Mouse (Mus musculus): ENCODE measurements around the gene Slmap.
"Not testable (repeated sequence)": the region's sequence is repeated elsewhere in the genome, so short reads cannot be mapped to it uniquely, and the experiment has no call there.

Gene Slmap

DNA sequence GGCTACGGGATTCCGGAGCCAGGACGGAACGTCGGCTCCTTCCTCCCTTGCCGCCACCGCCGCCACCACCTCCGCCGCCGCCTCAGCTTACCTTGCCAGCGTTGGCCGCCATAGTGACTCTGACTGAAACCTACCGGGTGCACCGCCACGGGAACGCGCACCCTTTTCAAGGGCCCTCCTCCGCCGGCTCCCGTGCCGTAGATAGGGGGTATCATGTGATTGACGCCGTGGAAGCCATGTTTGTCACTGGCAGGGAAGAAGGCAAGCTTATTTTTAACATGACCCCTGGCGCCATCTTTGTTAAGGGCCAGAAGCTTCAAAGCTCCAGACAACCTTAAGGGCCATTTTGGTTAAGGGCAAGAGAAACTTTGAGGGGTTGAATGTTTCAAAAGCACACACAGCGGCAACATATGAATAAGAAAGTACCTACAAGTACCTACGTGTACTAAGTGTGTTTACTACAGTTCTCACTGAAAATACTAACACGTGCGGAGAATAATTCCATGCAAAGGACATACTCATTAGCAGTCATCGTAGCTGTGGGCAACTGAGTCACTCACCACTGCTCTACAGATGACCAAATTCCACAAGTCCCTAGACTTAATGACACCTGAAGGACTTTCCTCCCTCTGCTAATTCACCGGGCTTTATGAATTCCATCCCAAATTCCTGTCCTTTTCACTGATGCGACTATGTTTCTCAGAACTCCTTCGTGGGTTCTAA, at the start of gene Slmap:
Gene Slmap, minus strand, starts transcription at position 175 of the 723 bp plus-strand sequence.
- peak; percentile 100 for DNase-seq (ENCODE audit: low read depth)

DNA sequence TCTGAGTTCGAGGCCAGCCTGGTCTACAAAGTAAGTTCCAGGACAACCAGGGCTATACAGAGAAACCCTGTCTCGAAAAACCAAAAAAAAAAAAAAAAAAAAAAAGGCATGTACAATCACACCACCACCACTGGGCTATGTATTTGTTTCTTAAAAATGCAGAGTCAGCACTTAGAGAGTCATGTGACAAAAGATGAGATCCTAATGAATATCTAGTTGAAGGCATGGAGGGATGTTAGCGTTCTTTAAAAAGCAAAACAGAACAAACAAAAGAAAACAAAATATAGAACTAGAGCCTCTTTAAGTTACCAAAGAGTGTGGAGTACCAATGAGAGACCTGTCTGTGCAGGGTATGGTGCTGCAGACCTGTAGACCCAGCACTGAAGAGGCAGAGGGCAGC, 48.9 kb upstream of the Slmap start:
- no peak for DNase-seq (ENCODE audit: low read depth)

GRCm38 (mm10) chr14:26579346-26580343, 44.9 kb upstream of the Slmap start:
- DNase-seq (ENCODE audit: low read depth) = peak; percentile 89

DNA sequence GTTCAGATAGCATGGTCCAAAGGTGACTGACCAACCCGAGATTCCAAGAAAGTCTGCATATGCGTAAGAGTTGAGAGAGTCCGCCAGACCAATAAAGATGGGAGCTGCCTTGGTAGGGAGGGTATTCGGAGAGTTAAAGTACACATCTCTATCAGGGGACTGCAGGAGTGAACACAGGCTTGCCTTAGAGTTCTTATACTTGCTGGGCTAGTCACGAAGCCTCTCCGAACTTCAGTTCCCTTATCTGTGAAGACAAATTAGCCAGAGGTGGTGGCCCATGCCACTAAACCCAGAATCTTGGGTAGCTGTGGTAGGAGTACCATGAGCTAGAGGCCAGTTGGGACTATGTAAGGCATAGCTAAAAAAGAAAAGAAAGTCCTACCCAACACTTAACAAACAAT, 44.1 kb upstream of the Slmap start:
- no peak for DNase-seq (ENCODE audit: low read depth)

GRCm38 (mm10) chr14:26576255-26576780, 41.6 kb upstream of the Slmap start:
- DNase-seq (ENCODE audit: low read depth) = no peak

DNA sequence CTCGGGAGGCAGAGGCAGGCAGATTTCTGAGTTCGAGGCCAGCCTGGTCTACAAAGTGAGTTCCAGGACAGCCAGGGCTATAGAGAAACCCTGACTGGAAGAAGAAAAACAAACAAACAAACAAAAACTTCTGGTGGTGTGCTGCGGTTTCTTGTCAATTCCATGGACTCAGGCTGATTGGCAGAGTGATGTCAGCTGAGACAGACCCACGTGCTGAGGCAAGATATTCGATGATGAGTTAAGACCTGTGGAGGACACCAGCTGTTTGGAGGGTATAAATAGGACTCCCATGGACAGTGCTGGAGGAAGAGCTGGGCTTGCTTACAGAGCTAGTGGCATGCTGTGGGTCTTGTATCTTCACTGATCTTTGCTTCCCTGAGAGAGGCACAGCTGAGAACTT, 38.8 kb upstream of the Slmap start, which contains the start of gene Dennd6a:
Gene Dennd6a, plus strand, starts transcription at position 301 of the 400 bp plus-strand sequence.
- not testable (repeated sequence) for DNase-seq (ENCODE audit: low read depth)

DNA sequence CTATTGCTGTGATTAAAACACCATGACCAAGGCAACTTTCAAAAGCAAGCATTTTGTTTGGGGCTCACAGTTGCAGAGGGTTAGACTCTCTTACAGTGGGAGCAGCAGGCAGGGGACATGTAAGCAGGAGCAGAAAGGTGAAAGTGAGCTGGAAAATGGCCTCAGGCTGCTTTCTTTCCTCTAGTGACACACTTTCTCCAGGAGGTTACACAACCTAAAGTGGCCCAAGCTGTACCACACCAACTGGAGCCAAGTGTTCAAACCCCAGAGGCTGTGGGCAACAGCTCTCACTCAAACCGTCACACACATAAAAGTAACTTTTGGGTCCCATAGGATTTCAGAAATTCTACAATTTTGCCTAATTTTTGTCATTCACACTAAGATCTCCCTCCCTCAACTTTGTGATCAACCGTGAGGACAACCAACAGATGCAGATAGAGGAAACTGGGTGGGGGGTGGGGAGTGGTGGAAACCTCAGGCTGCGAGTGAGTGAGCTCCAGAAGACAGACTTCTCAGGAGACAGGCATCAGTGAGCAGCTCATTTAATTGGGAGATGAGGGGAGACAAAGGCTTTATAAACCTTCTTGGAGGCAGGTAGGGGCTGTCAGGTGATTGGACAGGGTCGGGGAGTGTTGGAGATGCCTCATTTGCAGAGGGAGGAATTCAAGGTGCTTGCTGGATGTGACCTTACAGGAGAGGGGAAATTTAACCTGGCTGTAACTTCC, 37.4 kb upstream of the Slmap start:
- no peak for DNase-seq (ENCODE audit: low read depth)

GRCm38 (mm10) chr14:26569880-26570279, 35.1 kb upstream of the Slmap start:
- DNase-seq (ENCODE audit: low read depth) = no peak

GRCm38 (mm10) chr14:26562247-26562646, 27.5 kb upstream of the Slmap start:
- DNase-seq (ENCODE audit: low read depth) = no peak

DNA sequence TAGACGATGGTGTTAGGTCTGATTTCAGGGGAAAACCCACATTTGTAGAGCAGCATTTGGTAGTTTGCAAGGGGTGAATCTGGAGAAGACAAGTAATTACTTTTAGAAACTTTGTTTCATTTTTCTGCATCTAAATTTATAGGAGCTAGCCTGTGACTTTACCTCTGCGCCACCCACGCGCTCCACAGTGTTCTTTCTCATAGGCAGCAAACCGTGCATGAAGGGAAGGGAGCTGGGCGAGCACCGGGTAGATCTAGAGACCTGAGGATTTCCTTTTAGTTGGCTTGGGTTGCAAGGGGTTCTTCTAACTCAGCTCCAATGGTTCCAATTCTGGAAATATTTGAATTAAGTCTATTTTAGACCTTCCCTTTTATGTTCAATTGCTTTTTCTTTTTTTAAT, 23.8 kb upstream of the Slmap start:
- no peak for DNase-seq (ENCODE audit: low read depth)

DNA sequence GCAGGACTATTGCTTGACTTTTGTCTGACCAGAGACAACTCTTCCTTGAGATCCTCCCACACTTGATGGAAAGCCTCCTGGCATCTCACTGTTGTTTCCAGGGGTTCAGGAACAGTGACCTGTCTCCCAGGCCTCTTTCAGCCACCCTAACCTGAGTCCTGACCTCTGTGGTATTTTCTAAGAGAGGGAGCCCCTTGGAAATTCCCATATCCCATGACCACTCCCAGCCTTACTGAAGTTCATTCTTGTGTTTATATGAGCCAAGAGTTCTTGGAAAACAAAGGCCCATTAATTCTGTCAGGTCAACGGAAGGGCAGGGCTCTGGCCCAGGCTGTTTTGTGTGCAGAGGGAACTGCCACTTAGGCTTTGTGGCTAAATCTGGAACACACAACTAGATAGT, 22.9 kb upstream of the Slmap start:
- no peak for DNase-seq (ENCODE audit: low read depth)

DNA sequence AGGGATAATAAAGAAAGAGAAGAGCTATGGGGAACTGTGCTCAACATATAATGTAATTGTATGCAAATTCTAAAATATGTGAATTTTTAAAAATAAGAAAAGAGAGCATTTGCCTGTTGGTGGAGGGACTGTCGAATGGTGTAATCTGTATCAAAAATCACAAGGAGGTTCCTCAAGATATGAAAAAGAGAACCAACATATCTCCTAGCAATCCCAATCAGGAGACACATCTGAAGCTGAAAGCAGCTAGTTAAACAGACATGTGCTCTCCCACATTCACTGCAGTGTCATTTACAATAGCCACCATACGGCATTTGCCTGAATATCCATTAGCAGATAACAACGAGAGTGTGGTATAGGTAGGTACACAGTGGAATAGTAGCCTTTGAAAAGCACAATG, 18.1 kb upstream of the Slmap start:
- no peak for DNase-seq (ENCODE audit: low read depth)

DNA sequence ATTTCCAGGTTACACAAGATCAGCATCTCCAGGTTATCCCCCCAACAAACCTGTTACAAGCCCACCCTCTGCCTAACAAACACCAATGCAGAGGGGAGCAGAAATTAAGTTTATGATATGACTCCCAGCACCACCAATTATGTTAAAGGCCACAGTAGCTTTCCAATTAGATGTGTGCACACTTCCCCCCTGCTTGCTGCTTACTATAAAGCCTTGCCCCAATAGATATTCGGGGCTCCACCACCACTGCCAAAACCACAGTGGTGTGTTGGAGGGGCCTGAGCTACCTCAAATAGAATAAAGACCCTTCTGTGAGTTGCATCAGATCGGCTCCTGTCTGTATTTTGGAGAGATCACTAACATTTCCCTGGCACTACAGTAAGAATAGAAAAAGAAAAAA, 17.7 kb upstream of the Slmap start:
- no peak for DNase-seq (ENCODE audit: low read depth)

GRCm38 (mm10) chr14:26550712-26551111, 16.0 kb upstream of the Slmap start:
- no peak for DNase-seq (ENCODE audit: low read depth)

- no peak for DNase-seq (ENCODE audit: low read depth)
Measured at GRCm38 (mm10) chr14:26547516-26548488, 13.1 kb upstream of the Slmap start.

- no peak for DNase-seq (ENCODE audit: low read depth)
Measured at GRCm38 (mm10) chr14:26542136-26542535, 7.4 kb upstream of the Slmap start.

DNA sequence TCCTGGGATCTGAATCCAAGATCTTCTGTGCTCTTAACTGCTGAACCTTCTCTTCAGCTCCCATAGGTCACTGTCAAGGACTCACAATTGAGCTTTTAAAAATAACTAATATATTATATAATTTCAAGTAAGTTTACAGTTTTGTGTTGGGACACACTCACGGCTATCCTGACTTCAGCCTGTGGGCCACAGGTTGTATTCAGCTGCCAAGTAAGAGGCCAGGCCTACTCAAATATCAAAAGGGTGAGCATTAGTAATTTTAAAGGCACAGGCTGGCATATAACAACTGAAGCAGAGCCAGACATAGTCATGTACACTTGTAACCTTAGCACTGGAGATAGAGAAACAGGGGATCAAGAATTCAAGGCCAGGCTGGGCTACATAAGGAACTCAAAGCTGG, 5.8 kb upstream of the Slmap start:
- no peak for DNase-seq (ENCODE audit: low read depth)

DNA sequence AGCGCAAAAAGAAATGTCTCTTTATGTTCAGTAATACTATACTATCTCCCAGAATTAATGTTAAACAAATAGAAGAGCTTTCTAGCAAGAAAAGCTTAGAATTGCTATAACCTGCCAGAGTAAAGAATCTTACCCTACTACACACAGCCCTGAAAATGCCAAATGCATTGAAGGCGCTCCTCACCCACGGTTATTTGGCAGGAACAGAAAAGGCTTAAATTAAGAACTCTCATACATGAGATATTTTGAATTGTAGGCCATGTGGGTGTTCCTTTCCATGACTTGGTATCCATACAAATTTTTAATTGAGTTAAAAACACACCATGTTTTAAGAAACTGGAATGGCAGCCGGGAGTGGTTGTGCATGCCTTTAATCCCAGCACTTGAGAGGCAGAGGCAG, 4.5 kb upstream of the Slmap start:
- no peak for DNase-seq (ENCODE audit: low read depth)

DNA sequence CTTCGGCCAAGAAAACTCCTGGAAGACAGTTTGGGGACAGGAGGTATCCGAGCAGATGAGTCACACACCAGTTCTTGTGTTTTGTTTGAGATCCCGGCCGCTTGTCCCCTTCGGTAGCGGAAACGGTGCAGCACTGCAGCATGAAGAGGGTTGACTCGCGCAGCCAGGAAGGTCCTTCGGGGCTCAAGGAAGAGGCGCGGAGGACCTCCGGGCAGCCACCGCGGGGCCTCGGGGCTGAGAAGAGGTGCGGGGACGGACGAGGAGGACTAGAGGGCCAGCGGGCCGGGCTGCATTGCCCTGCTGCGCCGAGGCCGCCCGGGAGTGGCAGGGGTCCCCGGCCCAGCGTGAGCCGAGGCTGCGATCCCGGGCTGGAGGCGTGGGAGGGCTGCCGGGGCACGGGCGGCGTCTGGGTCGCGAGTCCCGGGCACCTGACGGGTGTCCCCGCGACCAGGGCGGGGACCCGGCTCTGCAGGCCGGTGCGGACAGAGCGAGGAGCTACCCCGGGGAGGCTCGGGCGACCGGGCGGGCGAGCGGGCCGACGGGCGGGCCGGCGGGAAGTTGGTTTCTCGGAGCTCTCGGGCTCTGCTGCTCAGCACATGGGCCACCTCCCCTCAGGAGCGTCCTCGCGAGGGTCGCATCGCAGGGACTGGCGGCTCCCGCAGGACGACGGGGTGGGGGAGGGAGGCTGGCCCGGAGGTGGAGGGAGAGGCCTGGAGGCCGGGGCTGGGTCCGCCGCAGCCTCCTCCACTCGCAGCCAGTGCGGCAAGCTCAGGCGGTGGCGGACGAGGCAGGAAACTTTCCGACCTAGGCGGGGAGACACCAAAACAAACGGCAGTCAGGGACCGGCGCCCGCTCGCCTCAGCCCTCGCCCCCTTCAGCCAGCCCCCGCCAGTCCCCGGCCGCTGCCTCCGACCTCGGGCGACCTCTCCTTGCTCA, 642 bp downstream of the Slmap start:
- DNase-seq (ENCODE audit: low read depth) = peak; percentile 37

GRCm38 (mm10) chr14:26533267-26533666, 1.5 kb downstream of the Slmap start:
- DNase-seq (ENCODE audit: low read depth) = no peak
